Mouse (Mus musculus): ENCODE measurements around the gene Dennd6a.
"Not testable (repeated sequence)": the region's sequence is repeated elsewhere in the genome, so short reads cannot be mapped to it uniquely, and the experiment has no call there.

- not testable (repeated sequence) for TF ChIP-seq CTCF, EP300 (IDR thresholded peaks at IDR 0.05; ENCODE audit: low read depth)
These were observed 101.0 kb downstream of the Dennd6a start for GRCm38 (mm10) chr14:26674476-26675169.
